Mouse (Mus musculus) erythroblast, adult 5-6 weeks (primary cell): ENCODE measurements around the gene Fxyd7. TPM values are rescaled to one million over a fixed set of nuclear protein-coding genes. Genes with fewer than 3 reads are reported as not detected.

Experiments used
- ATAC-seq: replicated peaks from 2 replicates; pipeline ENCODE4 v1.8.0; 2016; ENCODE audit warnings: moderate number of reproducible peaks, mild to moderate bottlenecking, moderate TSS enrichment, inconsistent platforms; ENCODE audit not compliant: poor library complexity, low FRiP score, severe bottlenecking
- total RNA-seq, 2 experiments: library from RNA; stranded (forward) in 1 of 2; stranded (reverse) in 1 of 2; fragments of 150-400 nt in 1 of 2; fragments of 200-764, 138-1000 nt in 1 of 2; gene quantifications; 2 replicates each; pipeline versions ENCODE4 v1.2.3 to v1.2.4; 2015 to 2017; ENCODE audit warnings: low replicate concordance in 2 of 2

Fxyd7 gene
- total RNA-seq, 2 experiments from 2014 or later, result not detected

DNA sequence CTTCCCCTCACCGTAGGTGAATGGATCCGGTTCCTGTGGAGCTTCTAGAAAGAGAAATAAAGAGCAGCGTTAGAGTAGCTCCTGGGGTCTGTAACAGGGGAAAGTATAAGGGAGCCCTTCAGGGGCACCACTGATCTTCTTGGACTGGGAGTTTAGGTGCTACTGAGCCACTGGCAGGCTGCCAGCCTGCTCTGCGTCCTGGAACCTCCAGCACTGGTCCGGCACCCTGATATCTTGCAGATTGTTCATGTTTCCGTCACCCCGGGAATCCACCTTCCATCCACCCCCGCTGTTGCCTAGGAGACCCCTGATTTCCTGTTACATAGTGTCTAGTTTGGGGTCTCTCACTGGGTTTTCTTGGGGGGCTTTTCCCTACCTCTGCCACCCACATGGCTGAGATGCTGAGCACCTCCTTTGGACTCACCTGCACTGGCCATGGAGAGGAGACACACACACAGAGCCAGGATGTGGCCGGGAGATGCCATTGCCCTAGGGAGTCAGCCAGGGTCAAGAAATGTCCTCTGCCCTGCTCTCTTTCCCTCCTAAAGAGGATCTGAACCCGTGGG is 2.7 kb upstream of the Fxyd7 start:
- ATAC-seq, result no peak

DNA sequence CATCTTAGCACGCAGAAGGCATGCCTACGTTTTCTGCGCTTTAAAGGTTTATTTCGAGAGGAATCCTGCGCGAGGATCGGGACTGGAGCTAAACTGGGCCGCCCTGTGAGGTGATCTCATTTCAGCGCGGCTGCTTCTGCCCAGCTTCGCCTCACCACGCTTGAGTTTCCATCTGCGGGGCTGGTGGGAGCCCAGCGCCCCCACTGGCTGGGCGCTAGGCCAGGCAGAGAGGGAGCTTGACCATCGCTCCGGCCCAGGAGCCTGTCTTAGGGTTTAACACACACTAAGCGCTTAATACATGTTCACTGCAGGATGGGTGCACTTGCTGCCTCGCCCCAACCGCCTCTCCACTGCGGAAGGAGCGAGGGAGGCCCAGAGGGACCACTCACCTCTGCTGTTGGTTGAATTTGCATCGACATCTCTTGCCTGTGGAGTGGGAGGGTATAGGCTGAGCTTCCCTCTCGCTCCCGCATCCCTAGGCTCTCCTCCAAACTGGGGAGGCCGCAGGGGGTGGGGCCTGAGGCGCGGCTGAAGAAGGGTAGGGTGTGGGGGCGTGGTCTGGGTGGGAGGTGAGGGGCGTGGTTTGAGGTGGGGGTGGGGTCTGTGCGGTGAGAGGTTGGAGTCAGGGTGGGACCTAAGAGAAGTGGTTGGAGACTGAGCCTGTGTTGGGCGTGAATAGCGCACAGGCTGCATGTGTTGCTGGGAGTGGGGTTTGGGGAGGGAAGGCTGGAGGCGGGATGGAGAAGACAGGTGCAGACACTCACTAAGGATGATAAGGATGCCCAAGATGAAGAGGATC is 1.6 kb upstream of the Fxyd7 start:
- no peak for ATAC-seq

- no peak for ATAC-seq
Measured at GRCm38 (mm10) chr7:31052251-31052635, 976 bp upstream of the Fxyd7 start.

GRCm38 (mm10) chr7:31050921-31051320 is 346 bp downstream of the Fxyd7 start:
- no peak for ATAC-seq

GRCm38 (mm10) chr7:31050487-31050886 is 780 bp downstream of the Fxyd7 start:
- ATAC-seq, result no peak

- no peak for ATAC-seq
Measured at GRCm38 (mm10) chr7:31049846-31050281, 1.4 kb downstream of the Fxyd7 start.

DNA sequence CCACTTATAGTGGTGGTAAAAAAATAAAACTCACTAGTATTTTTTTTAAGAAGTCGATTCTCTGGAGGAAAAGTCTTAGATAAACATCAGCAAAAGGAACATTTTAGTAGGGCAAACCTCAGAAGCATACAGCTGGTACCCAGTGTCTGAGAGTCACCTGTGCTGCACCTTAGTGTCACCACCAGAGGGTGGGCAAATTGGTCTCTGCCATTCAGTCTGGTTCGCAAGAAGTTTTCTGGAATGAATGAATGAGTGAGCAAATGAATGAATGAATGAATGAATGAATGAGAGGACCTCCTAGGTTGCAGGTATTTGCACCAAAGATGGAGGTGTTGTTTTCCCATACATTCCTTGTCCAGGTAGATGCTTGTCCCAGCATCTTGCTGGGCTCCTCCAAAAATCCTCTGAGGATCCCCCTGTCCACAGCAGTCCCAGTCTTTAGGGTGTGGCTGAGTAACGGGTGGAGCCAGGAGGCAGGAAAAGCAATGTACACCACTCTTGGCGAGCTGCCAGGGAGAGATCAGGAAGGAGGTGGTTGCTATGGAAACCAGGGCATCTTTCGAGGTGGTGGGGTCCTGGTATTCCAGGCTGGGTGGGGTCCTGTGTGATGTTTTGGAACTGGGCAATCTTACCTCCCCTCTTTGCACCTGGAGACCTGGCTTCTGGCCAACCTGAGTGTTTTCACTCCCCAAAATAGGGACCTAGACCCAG is 2.0 kb downstream of the Fxyd7 start:
- no peak for ATAC-seq

DNA sequence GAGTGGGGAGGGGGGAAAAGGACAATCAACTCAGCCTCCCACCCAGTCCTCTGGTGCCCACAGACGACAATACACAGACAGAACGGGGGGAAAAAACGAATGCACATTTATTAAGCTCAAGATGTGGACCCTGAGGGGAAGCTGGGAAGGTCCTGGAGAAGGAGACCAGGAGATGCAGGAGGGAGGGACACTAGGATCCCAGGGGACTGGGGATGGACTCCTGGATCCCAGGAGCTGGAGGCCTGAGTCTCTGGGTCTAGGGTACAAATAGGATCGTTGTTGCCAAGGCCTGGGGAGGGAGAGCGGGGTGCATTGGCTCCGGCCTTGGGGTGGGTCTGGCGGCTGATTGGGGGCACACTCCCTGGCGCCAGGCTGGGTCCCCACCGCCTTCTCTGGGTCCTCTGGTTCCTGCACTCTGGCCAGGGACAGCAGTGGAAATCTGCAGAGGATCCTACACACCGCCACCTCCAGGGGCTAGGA is 8.8 kb downstream of the Fxyd7 start, which contains the start of gene Fxyd5:
Fxyd5 (minus strand) TSS at position 51 of the 480 bp plus-strand sequence.
- ATAC-seq, result no peak

DNA sequence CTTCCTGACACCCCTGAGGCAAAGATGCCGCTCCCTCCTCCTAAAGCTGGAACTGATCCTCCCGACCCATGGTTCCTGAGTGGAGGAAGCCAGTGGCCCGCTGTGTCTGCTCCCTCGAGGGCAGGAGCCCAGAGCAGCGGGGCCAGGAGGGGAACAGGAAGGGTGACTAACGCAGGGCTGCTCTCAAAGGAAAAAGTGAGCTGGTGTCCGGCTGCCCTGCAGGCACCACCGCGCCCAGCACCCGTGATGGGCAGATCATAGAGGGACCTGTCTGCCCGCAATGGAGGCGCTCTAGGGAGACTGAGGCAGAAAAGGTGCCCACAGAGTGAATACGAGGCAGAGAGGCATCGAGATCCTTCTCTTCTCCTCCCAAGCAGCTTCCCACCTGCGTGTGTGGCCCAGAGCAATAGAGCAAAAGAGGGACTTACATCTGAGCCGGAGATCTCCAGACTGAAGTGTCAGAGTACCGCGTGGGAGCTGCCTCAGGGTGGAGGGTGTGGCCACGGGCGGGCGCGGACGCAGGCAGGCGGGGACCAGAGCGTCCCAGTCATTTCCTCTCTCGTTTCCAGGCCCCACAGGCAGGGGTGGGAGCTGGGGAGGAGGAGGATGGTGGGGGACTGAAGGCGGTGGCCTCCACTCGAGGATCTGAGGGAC is 9.5 kb downstream of the Fxyd7 start:
- ATAC-seq, result no peak

GRCm38 (mm10) chr7:31041023-31041407 is 10.3 kb downstream of the Fxyd7 start:
- ATAC-seq, result no peak

DNA sequence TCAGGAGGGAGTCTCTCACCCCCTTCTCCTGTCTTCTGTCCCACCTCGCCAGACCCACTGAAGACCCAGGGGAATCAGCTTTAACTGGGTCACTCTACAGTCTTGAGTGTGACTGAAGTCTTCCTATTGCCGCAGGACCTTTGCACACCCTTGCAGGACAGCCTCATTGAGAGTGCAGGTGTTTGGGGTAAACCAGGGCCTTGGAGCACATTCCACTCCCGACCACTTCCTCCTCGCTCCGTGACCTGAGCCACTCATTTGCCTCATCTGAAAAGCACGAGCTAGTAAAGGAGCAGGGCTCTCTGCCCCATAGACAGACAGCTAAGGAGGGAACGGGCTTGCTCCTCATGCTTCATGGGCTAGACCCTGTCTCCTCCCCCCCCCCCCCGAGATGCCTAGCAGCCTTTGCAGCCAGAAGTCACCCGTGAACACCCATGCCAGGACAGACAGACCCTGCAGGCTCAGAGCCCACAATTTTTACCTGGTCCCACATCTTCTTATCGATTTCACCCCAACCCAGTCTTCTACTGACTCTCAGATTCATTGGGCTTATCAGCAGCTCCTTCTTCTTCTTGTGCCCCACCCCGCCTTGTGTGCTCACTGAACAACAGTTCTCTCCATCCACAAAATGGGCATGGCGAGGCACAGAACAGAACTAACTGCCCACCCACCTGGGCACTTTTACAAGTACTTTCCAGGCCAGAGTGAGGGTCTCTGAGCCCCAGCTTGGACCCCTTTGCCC is 10.8 kb downstream of the Fxyd7 start:
- no peak for ATAC-seq

GRCm38 (mm10) chr7:31039011-31039410 is 12.3 kb downstream of the Fxyd7 start:
- ATAC-seq, result no peak

- ATAC-seq, result no peak
Measured at GRCm38 (mm10) chr7:31037675-31038074, 13.6 kb downstream of the Fxyd7 start.

DNA sequence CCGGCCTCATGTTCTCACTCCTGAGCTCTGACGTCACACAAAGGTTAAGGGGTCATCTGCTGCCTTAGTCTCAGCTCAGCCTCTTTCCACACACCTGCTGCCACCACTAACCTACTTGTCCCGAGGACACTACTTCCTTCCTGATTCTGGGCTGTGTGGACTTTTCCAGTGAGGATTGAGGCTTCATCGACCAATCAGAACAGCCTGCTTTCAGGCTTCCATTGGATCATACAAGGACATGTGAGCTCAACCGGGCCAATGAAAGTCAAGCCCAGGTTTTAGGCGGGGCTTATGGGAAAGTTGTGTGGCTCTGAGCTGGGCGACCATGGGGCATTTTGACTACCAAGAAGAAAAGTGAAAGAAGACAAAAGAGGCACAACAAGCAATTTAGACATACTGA is 14.3 kb downstream of the Fxyd7 start:
- no peak for ATAC-seq

- ATAC-seq, result no peak
Measured at GRCm38 (mm10) chr7:31035291-31035690, 16.0 kb downstream of the Fxyd7 start.

- ATAC-seq, result no peak
Measured at GRCm38 (mm10) chr7:31034789-31035188, 16.5 kb downstream of the Fxyd7 start.

DNA sequence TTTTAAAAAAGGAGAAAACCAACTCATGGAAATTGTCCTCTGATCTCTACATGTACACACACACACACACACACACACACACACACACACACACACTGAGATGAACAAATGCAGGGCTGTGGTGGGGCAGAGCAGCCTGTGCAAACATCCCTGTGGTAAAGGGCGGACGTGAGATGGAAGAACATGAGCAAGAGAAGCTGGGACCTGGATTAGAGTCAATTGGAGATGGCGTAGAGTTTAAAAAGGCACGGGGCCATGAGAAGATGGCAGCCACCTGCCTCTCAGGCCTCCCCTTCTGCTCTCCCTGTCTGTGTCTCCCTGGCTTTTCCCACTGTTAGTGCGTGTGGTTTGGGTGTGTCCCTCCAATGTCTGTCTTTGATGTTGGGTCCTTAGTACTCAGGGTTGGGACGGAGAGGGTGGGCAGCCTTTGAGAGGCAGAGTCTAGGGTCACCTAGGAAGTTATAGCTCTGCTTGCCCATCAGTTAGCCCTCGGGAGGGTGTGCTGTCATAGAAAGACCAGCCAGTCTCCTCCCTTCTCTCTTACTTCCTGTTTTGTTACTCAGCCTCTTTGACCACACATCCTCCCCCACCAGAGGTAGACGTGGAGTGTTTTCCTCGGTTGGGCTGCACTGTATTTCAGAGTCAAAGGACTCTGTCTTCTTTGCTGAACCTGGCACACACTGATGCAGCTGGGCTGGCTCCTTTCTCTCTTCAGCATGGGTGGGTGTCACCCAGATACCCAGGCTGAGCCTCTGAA is 17.7 kb downstream of the Fxyd7 start:
- no peak for ATAC-seq

DNA sequence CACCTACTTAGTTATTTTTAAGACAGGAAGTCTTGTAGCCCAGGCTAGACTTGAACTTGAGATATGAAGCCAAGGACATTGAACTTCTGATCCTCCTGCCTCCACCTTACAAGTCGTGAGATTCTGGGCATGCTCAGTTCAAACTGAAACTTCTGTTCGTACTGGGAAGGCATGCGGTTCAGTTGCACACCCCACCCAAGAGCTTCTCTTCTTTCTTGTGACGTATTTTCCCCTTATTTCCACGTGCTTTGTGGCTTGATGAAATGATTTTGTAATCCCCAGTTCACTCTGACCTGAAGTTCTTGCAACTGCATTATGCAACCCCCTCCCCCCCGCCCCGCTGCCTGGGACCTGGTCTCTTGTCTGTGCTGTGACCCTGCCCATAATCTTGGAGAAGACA is 19.5 kb downstream of the Fxyd7 start:
- no peak for ATAC-seq

DNA sequence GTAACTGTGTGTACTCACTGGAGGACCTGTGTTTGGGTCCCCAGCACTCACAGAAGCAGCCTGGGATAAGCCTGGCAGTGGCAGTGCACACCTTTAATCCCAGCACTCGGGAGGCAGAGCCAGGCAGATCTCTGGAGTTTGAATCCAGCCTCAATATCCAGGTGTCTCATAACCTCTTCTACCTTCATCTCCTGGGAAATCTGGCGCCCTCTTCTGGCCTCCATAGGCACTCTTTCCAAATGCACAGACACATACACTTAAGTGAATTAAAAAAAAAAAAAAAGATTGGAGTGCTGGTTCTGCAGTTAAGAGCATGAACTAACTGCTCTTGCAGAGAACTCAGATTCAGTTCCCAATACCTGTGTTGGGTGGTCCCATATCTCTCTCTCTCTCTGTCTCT is 20.6 kb downstream of the Fxyd7 start:
- ATAC-seq, result no peak
